Mouse (Mus musculus) heart, adult 8-10 months (tissue): ENCODE results near the gene Bbc3. TPM values are rescaled to one million over a fixed set of nuclear protein-coding genes. Genes with fewer than 3 reads are reported as not detected.
"Not testable (repeated sequence)": the region's sequence is repeated elsewhere in the genome, so short reads cannot be mapped to it uniquely, and the experiment has no call there.

Experiments
- DNase-seq: peaks from one replicate; pipeline ENCODE4 v3.0.0; 2022; ENCODE audit warnings: low spot score
- total RNA-seq, 4 experiments: library from RNA; stranded (reverse); gene quantifications; 2 replicates each; pipeline ENCODE4 v1.2.4; 2022

Gene Bbc3
- 1 to 10 TPM; 2.8 to 5.1 (median 4.4) TPM for total RNA-seq

DNA sequence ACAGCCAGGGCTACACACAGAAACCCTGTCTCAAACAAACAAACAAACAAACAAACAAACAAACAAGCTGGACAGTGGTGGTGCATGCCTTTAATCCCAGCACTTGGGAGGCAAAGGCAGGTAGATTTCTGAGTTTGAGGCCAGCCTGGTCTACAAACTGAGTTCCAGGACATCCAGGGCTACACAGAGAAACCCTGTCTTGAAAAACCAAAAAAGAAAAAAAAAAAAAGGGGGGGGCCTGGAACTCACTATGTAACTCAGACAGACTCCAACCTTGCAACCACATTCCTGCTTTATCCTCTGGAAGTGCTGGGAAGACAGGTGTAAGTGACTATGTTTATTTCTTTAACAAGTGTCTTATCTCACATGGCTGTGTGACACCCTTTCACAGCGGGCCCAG lies at the start of gene Bbc3:
TSS of gene Bbc3 (plus strand) at position 301 of the 400 bp plus-strand sequence.
- DNase-seq: not testable (repeated sequence)

- DNase-seq: no peak
Measured at GRCm38 (mm10) chr7:16259110-16259590, 49.0 kb upstream of the Bbc3 start, which contains the start of gene C5ar1. C5ar1 (minus strand) TSS chr7:16259540.

GRCm38 (mm10) chr7:16261097-16261496 lies 47.1 kb upstream of the Bbc3 start:
- DNase-seq: no peak

GRCm38 (mm10) chr7:16263015-16263787 lies 45.0 kb upstream of the Bbc3 start:
- DNase-seq: peak; percentile 68

- DNase-seq: no peak
Measured at GRCm38 (mm10) chr7:16263843-16264242, 44.4 kb upstream of the Bbc3 start.

DNA sequence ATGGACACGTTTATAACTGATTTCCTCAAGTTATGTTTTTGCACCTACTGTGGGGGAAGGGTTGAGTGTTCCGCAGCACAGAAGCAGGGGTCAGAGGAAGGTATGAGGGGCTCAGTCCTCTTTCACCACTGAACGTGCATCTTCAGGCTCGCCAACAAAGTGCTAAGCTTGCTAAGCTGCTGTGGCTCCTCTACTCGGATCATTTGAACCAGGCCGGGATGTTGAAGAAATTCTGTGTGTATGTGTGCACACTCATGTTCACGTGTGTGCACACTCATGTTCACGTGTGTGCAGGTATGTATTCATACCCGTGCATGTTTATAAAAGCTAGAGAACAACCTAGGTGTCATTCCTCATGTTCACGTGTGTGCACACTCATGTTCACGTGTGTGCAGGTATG lies 42.3 kb upstream of the Bbc3 start:
- no peak for DNase-seq

DNA sequence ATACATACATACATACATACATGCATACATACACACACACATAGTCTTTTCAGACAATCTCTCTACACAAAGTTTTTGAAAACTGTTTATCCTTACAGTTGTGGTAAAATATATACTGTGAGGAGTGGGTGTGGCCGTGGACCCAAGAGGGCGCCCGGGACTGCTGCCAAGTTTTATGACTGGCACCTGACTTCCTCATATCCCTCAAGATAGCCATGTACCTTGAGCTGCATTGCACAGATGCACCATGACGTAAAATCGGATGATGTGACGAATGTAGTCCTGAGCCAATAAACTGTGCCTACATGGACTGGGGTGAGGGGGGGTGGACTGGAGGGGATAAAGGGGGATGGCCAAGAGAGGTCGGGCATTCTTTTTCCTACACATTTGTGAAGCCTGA lies 41.6 kb upstream of the Bbc3 start:
- DNase-seq: not testable (repeated sequence)

- no peak for DNase-seq
Measured at GRCm38 (mm10) chr7:16271139-16271538, 37.1 kb upstream of the Bbc3 start.

- DNase-seq: no peak
Measured at GRCm38 (mm10) chr7:16272681-16273080, 35.5 kb upstream of the Bbc3 start.

DNA sequence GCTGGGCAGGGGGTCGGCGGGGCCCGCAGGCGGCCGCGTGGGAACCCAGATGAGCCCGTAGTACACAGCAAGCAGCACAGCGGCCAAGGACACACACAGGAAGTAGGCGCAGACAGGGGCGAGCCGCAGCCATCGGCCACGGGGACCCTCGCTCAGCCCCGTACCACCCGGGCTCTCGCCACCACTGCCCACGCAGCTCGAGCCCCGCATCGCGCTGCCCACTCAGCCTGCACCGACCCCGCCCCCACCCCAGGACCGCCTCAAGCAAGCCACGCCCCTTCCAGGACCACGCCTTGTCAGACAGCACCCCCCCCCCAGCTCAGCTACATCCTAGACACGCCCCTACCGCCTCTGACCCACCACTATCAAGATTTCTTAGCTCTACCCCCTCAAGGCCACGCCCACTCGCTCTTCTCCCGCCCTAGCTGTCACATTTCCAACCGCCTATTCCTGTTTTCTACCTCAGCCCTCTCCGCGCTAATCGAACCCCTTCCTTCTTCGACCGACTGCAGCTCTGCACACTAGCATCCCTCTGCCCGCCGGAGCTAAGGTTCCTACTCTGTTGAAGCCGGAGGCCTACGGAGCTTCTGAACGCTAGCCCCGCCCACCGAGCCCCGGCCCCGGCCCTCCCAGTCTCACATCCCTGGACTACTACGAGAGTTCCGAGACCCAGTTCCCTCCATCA lies 35.0 kb upstream of the Bbc3 start, which contains the start of gene Inafm1:
TSS of gene Inafm1 (minus strand) at position 537 of the 685 bp plus-strand sequence.
- DNase-seq: peak; percentile 84

DNA sequence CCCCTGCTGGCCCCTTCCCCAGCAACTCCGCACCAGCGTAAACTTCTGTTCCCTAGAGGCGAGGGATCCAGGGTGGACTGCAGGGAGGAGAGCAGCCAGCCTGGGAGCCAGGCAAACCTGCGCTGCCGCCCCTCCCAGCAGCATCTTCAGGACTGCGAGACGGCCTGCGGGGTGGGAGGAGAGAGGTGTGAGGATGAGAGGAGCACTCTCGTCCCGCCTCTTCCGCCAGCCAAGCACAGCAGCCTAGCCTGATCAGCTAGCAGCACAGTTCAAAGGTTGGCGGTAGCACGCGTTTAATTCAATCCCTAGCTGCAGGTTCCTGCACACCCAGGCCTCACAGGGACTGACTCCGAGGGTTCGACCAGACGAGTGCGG lies 34.4 kb upstream of the Bbc3 start:
- DNase-seq: no peak

- DNase-seq: no peak
Measured at GRCm38 (mm10) chr7:16274922-16275890, 33.0 kb upstream of the Bbc3 start.

DNA sequence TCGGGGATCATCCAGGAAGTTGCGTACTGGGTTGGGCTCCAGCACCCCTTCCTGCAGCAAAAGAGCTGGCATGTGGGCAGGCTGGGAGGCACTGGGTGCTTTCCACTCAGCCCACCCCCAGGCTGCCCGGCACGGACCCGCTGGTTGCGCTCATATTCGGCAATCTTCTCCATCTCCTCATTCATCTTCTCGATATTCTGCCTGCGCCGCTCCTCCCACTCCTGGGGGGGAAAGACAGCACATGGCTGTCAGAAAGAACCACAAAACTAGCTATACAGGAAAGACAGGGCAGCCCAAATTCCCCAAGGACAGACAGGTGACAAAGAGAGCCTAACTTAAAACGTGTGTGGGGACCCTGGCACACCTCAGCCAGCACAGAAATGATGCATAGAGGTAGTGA lies 27.5 kb upstream of the Bbc3 start:
- DNase-seq: no peak

DNA sequence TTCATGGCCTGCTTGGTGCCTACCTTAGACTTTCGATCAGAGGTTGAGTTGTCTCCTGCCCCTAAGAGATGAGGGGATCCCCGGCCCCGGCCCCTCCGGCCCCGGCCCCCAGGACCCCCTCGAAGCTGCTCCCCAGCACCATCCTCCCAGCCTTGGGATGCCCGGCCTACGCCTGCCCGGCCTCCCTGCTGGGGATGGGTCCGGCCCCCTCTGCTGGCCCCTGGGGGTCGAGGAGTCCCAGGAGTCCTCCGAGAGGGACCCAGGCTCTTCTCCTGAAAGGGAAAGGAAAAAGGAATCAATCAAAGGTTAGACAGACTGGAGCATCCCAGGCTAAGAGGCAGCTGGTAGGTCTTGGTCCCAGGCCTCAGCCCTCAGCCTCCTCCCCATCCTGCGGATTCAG lies 25.9 kb upstream of the Bbc3 start:
- no peak for DNase-seq

DNA sequence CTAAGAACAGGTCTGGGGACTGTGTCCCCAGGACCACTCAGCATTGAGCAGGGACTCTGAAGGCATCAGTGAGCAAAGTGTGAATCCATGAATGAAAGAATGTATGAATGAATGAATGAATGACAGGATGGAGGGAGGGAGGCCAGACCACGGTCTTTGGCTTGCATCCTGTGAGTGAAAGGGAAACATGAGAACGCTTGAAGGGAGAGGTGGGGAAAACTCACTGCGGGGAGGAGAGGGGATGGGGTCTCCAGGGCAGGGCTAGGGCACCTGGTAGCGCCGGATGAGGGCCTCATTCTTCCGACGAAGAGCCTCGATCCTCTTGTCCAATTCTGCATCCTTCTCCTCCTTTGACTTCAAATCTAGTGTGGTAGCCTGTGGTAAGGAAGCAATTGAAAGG lies 24.2 kb upstream of the Bbc3 start:
- no peak for DNase-seq

DNA sequence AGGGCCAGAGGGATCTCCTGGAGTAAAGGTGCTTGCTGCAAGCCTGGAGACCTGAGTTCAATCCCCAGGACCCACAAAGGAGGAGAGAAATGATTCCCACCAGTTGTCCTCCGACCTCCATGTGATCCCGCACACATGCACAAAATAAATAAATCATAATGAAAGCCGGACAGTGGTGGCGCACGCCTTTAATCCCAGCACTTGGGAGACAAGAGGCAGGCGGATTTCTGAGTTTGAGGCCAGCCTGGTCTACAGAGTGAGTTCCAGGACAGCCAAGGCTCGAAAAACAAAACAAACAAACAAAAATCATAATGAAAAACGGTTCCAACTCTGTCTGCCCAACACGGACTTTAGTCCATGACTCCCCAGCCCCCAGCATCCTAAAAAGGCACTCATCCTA lies 23.3 kb upstream of the Bbc3 start:
- DNase-seq: no peak

DNA sequence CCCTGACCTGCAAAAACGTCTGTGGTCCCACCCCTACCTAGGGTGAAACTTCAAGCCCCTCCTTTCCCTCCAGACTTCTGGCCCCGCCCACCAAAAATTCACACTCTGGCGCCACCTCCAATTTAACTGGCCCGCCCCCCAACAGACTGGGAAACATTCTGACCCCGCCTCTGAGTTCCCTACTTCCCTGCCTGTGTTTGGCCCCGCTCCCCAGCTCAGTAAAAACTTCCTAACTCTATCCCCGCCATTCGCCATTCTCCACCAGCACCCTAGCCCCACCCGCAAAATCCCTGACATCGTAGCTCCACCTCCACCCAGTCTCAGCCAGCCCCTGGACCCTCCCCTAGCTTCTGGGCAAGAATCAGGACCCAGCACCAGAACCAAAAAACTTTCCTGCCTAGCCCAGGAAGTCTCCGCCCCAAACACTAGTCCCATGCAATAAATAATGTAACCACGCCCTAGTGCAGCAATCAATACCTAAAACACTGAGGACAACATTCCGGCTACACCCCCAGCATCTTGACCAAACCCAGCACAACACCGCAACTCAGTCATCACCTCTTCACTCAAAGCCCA lies 22.7 kb upstream of the Bbc3 start:
- peak; percentile 79 for DNase-seq

DNA sequence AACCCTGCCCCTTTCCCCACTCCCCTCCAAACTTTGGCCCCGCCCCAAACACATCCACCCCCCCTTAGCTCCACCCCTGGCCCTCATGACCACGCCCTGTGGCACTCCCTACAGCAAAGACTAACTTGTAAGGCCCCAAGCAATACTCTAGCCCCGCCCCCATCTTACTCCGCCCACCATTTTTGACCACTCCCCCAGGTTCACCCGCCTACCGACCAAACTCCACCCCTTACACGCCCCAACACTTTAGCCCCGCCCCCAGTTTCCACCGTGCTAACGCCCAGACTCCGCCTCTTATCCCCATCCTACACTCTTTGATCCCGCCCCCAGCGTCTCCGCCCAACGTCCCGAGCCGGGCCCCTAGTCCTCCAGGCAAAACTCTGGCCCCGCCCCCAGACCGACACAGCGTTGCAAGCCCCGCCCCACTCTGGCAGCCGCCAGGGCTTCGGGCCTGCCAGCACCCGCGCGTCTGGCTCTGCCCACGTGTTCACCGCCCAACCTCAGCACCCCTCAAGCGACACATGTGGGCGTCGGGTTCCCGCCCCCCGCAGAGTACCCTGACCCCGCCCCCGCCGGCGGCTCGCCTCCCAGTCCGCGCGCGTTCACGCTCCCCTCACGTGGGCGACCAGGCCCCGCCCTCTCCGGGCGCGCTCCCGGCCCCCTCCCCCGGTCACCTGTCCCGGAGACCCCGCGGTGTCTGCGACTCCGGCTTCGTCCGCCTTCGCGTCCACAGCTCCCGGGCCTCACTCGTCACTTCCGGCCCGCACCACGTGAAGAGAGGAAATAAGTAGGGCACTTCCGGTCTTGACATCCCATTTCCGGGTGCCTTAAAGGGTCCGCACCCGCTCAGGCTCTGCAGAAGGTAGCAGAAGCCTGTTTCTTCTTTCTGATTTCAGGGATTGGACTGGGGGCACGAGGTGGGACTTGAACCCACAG lies 21.9 kb upstream of the Bbc3 start, which contains the start of gene Ccdc9:
TSS of gene Ccdc9 (minus strand) at position 770 of the 936 bp plus-strand sequence.
- DNase-seq: peak; percentile 100

DNA sequence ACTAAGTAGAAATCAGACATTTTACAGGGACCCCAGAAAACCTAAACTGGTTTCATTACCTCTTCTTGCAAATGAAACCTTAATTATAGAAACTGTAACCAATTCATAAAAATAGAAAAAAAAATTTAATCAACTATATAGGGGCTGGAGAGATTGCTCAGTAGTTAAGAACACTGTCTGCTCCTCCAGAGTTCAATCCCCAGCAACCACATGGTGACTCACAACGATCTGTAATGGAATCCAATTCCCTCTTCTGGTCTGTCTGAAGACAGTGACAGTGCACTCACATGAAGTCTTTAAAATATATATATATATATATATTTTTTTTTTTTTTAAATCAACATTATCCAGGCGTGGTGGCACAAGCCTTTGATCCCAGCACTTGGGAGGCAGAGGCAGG lies 21.2 kb upstream of the Bbc3 start:
- DNase-seq: no peak

DNA sequence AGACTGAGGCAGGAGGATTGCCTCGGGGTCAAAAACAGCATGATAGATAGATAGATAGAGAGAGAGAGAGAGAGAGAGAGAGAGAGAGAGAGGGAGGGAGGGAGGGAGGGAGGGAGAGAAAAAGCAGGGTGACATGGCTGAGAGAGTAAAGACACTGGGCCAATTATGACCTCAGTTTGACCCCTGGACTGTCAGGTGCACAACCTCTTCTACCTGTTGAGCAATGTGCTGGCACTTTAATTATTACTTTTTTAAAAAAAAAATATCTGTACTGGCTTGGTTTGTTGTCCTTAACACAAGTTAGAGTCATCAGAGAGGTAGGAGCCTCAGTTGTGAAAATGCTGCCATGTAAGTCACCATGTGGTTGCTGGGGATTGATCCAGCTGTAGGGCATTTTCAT lies 20.4 kb upstream of the Bbc3 start:
- no peak for DNase-seq
